Mouse (Mus musculus) cerebral cortex, adult 2 months (tissue): Measurements from ENCODE around the gene Pdzrn4.

Experiments used
- WGBS: fragments of 180-500 bp; shearing (Covaris S2); methylation state at CpG from one replicate; pipeline ENCODE4 v1.1.7; 2018; 5-methylcytosine and 5-hydroxymethylcytosine counted together

Pdzrn4 gene

GRCm38 (mm10) chr15:92509372-92509771 is 112.7 kb downstream of the Pdzrn4 start:
- 90% methylated on average over 8 of the region's 8 CpGs for WGBS

- 77% methylated on average over 1 of the region's 1 CpGs for WGBS
Measured at GRCm38 (mm10) chr15:92515651-92516050, 119.0 kb downstream of the Pdzrn4 start.

- 46% methylated on average over 19 of the region's 19 CpGs for WGBS
Measured at GRCm38 (mm10) chr15:92520677-92521225, 124.1 kb downstream of the Pdzrn4 start.

- WGBS, result 47% methylated on average over 7 of the region's 7 CpGs
Measured at GRCm38 (mm10) chr15:92521686-92522085, 125.0 kb downstream of the Pdzrn4 start.

- WGBS, result 49% methylated on average over 2 of the region's 2 CpGs
Measured at GRCm38 (mm10) chr15:92524917-92525316, 128.2 kb downstream of the Pdzrn4 start.

- WGBS, result 96% methylated on average over 9 of the region's 9 CpGs
Measured at GRCm38 (mm10) chr15:92525416-92525815, 128.7 kb downstream of the Pdzrn4 start.

GRCm38 (mm10) chr15:92526731-92527130 is 130.1 kb downstream of the Pdzrn4 start:
- 76% methylated on average over 4 of the region's 4 CpGs for WGBS

- 64% methylated on average over 1 of the region's 1 CpGs for WGBS
Measured at GRCm38 (mm10) chr15:92543252-92543651, 146.6 kb downstream of the Pdzrn4 start.

- 54% methylated on average over 9 of the region's 9 CpGs for WGBS
Measured at GRCm38 (mm10) chr15:92547294-92547911, 150.7 kb downstream of the Pdzrn4 start.

- 55% methylated on average over 7 of the region's 7 CpGs for WGBS
Measured at GRCm38 (mm10) chr15:92555012-92555574, 158.4 kb downstream of the Pdzrn4 start.

- 79% methylated on average over 3 of the region's 3 CpGs for WGBS
Measured at GRCm38 (mm10) chr15:92555716-92556115, 159.0 kb downstream of the Pdzrn4 start.

- WGBS, result 69% methylated on average over 5 of the region's 5 CpGs
Measured at GRCm38 (mm10) chr15:92558592-92558991, 161.9 kb downstream of the Pdzrn4 start.

GRCm38 (mm10) chr15:92562149-92562548 is 165.5 kb downstream of the Pdzrn4 start:
- WGBS, result 92% methylated on average over 6 of the region's 6 CpGs

- WGBS, result 67% methylated on average over 2 of the region's 2 CpGs
Measured at GRCm38 (mm10) chr15:92563576-92563975, 166.9 kb downstream of the Pdzrn4 start.

GRCm38 (mm10) chr15:92570526-92571243 is 174.0 kb downstream of the Pdzrn4 start:
- WGBS, result 47% methylated on average over 3 of the region's 3 CpGs

- 43% methylated on average over 5 of the region's 5 CpGs for WGBS
Measured at GRCm38 (mm10) chr15:92571244-92571539, 174.5 kb downstream of the Pdzrn4 start.

- WGBS, result 24% methylated on average over 11 of the region's 11 CpGs
Measured at GRCm38 (mm10) chr15:92577476-92577875, 180.8 kb downstream of the Pdzrn4 start.

GRCm38 (mm10) chr15:92580217-92580616 is 183.5 kb downstream of the Pdzrn4 start:
- 40% methylated on average over 3 of the region's 3 CpGs for WGBS

- WGBS, result 51% methylated on average over 9 of the region's 9 CpGs
Measured at GRCm38 (mm10) chr15:92580742-92581383, 184.2 kb downstream of the Pdzrn4 start.

GRCm38 (mm10) chr15:92584357-92585138 is 187.9 kb downstream of the Pdzrn4 start:
- 89% methylated on average over 14 of the region's 14 CpGs for WGBS

GRCm38 (mm10) chr15:92587431-92587830 is 190.8 kb downstream of the Pdzrn4 start:
- WGBS, result 75% methylated on average over 1 of the region's 1 CpGs

GRCm38 (mm10) chr15:92594721-92595120 is 198.0 kb downstream of the Pdzrn4 start:
- 43% methylated on average over 2 of the region's 2 CpGs for WGBS
